Mouse (Mus musculus) Muller cell, postnatal 12 days (primary cell): Measurements from ENCODE around the gene Rhog.

Source experiments
- DNase-seq: peaks from one replicate; pipeline ENCODE4 v3.0.0-alpha.2; 2015; ENCODE audit errors: inconsistent ontology term

Gene Rhog

DNA sequence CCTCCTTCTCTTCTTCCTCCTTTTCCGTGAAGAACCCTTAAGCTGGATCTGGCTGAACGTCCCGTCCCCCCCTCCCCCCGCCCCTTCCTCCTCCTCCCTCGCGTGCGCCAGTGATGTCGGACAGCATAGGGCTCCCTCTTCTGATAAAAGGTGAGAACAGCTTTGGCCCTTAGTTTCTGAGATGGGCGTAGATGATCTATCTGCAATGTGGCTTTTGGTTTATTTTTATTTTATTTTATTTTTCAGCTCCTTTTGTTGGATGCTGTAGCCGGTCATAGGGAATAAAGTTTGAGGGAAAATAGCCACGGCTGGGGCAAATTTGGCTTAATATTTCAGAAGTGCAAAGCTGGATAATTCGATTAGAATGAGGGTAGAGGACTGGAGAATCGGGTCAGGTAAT lies 33.5 kb downstream of the Rhog start:
- DNase-seq: peak; percentile 75

- DNase-seq: no peak
Measured at GRCm38 (mm10) chr7:102221899-102222298, 34.0 kb downstream of the Rhog start.

GRCm38 (mm10) chr7:102211071-102211470 lies 44.8 kb downstream of the Rhog start:
- no peak for DNase-seq

DNA sequence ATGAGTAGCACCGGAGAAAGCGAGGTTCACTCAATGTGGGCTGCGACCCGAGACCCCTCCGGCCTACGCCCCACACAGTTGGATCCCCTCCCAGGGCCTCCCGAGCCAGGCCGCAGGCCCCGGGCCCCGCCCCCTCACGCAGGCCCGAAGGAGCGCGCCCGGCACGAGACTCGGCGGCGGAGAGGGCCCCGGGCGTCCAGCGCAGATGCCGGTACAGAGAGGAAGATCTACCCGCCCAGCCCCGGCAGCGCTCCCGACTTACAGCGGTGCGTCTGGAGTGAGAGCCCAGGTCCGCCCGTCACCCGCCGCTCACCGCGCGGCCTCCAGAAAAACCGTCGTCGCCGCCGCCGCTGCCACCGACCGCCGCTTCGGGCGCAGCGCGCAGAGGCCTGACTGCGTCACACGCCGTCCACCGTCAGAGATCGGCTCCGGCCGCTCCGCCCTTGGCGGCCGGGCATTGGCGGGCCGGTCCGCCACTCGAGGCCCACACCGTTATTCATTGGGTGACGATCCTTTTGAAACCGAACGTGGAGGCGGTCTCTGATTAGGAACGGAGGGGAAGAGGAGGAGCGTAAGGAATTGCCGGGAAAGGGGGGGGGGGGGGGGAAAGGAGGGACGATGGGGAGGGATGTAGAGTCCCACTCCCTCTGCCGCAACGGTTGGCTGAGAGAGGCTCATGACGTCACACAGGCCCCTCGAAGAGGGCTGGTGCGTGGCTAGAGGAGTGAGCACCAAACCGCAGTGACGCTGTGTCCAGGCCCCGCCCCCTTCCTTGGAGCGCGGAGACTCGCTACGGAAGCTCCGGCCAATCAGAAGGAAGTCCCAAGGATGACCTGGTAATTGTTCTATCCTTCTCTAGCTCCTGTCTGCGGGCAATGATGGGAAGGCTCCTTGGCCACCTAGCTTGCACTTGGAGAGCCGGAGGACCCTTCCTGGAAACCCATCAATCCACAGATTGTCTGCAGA lies 45.8 kb downstream of the Rhog start, which contains the start of the genes Nup98 and Pgap2:
TSS of gene Nup98 (minus strand) at position 421 of the 966 bp plus-strand sequence.
TSS of gene Pgap2 (plus strand) at position 453 of the 966 bp plus-strand sequence.
- peak; percentile 100 for DNase-seq

GRCm38 (mm10) chr7:102208806-102209363 lies 47.0 kb downstream of the Rhog start:
- DNase-seq: no peak

DNA sequence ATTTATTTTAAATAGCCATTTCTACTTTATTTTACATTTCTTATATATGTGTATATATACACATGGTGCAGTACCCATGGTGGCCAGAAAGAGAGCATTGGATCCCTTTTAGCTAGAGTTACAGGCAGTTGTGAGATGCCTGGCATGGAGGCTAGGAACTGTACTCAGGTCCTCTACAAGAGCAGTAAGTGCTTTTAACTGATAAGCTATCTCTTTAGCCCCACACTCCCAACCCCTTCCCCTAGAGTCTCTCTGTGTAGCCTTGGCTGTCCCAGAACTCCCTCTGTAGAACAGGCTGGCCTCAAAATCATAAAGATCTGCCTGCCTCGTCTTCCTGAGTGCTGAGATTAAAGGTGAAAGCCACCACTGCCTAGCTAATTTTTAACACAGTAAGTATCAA lies 50.2 kb downstream of the Rhog start:
- no peak for DNase-seq

GRCm38 (mm10) chr7:102204296-102204857 lies 51.5 kb downstream of the Rhog start:
- no peak for DNase-seq

DNA sequence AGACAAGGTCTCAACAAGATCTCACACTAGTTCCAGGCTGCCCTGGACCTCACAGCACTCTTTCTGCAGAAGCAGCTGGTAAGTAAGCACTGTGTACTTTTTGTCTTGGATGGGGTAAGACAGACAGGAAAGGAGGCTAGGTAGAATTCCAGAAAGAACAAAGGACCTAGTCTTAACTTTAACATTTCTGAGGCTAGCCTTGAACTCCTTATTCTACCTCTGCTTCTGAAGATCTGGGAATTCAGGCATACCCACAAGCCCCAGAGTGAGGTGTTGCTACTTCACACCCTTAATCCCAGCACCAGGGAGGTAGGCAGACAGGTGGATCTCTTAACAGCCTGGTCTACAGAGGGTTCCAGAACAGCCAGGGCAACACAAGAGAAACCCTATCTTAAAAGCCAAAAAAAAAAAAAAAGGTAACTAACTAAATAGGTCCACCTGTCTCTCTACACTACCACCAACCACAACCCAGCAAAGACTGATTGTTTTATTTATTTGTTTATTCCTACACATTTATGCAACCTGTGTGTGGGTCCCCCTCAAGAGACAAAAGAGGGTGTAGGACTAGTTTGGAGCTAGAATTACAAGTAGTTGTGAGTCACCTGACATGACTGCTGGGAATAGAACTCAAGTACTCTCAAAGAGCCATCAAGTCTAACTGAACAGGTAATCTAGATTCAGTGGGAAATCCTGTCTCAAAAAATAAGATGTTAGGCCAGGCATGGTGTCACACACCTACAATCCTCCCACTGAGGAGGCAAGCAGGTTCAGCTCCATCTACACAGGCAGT lies 54.7 kb downstream of the Rhog start:
- no peak for DNase-seq

- no peak for DNase-seq
Measured at GRCm38 (mm10) chr7:102200576-102200975, 55.3 kb downstream of the Rhog start.

GRCm38 (mm10) chr7:102192356-102192755 lies 63.5 kb downstream of the Rhog start:
- DNase-seq: no peak
